ENCODE assay signal across 11 mouse cellular contexts in the genomic region with DNA sequence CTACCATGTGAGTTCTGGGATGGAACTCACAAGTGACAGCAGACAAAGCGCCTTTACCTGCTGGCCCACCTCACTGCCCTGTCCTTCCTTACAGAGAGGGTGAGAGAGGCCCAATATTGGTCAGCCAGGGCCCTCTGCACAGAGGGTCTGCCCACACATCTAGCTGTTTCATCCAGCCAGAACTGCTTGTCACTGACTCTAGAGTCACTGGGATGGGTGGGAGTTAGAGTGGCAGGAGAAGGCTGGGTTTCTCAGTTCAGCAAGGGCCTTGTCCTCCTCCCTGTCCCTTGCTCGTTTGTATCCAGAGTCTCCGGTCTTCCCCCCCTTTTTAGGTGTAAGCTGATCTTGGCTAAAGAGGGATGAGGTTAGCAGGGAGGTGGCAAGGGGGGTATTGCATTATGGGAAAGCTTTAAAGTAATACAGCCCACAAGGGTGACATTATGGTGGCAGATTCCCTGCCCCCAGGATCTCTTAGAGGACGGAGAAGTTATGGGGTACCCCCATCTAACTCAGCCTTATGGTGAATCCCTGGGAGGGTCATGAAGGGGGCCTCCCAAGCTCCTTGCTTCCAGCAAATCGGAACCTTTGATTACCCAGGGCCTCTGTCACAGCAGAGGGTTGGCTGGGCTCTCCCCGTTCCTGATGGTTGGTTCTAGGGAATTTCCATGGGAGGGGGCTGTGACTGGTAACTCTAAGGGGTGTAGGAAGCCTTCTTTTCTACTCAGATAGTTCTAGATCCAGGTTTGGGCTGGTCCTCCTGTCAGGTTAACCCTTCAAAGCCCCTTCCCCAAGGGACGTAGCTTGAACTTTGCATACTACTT. TPM values are rescaled to one million over a fixed set of nuclear protein-coding genes. Genes with fewer than 3 reads are reported as not detected.
DNase-seq lines count a peak whose midpoint lies in the region; ATAC-seq and TF ChIP-seq lines count a peak whose summit lies in the region.
"Had no signal": no experiment of that assay in that cellular context is flagged by ENCODE, and none has a peak within 500 bp of the region (broad histone marks: within the 10 kb centered on the region; RNA-seq: fewer than 3 reads in every experiment).

No protein-coding gene starts in this region.

- no peaks in the 10 kb centered on the region for H3K36me3 ChIP-seq in forebrain, embryonic 13.5 days (ENCODE audit: poor library complexity, severe bottlenecking)
- H3K36me3 ChIP-seq in forebrain, embryonic 16.5 days (ENCODE audit: control insufficient read depth, insufficient read depth), result no peaks in the 10 kb centered on the region
- no peaks in the 10 kb centered on the region for H3K36me3 ChIP-seq in liver, adult 2 months (ENCODE audit: control insufficient read depth, insufficient read depth, low read length)
- H3K36me3 ChIP-seq in hindbrain, embryonic 13.5 days, result no peaks in the 10 kb centered on the region
- peaks cover 2% of the 10 kb centered on the region for H3K36me3 ChIP-seq in midbrain, embryonic 13.5 days

- peaks cover 24% of the 10 kb centered on the region for H3K4me1 ChIP-seq in forebrain, embryonic 13.5 days
- H3K4me1 ChIP-seq in forebrain, embryonic 16.5 days (replicated peaks; ENCODE audit: control insufficient read depth, insufficient read depth, low read length), result peaks cover 12% of the 10 kb centered on the region
- peaks cover 16% of the 10 kb centered on the region for H3K4me1 ChIP-seq in liver, adult 2 months (ENCODE audit: control insufficient read depth, insufficient read depth, low read length)
- H3K4me1 ChIP-seq in hindbrain, embryonic 13.5 days (replicated peaks), result peaks cover 42% of the 10 kb centered on the region
- peaks cover 50% of the 10 kb centered on the region for H3K4me1 ChIP-seq in midbrain, embryonic 13.5 days (replicated peaks)

- 54% methylated on average over 7 of the region's 7 CpGs for WGBS in forebrain, embryonic 13.5 days
- 51% methylated on average over 7 of the region's 7 CpGs for WGBS in forebrain, embryonic 16.5 days
- WGBS in liver, adult 2 months, result 45% methylated on average over 7 of the region's 7 CpGs
- WGBS in hindbrain, embryonic 13.5 days, result 50% methylated on average over 7 of the region's 7 CpGs
- WGBS in midbrain, embryonic 13.5 days, result 46% methylated on average over 7 of the region's 7 CpGs

- no peak for TF ChIP-seq POLR2A in liver, adult 2 months (IDR thresholded peaks at IDR 0.05; ENCODE audit: extremely low read depth, insufficient read depth, low read length)

- no peak for DNase-seq in liver, adult 2 months (ENCODE audit: extremely low read depth, low read depth, low spot score)
- no peak for DNase-seq in liver
- no peak for DNase-seq in B cell, adult 2 months
- no peak for DNase-seq in cerebellum, postnatal 14 days
- DNase-seq: cerebellum, adult 9-11 months; right cerebral cortex, postnatal 25 days had no signal

- no peak overlapping the region for H3K9ac ChIP-seq in forebrain, embryonic 13.5 days
- no peak overlapping the region for H3K9ac ChIP-seq in forebrain, embryonic 16.5 days (replicated peaks; ENCODE audit: low read depth, low read length)
- peak overlapping the region; percentile 98 for H3K9ac ChIP-seq in liver, adult 2 months (ENCODE audit: low read depth, low read length)
- H3K9ac ChIP-seq in hindbrain, embryonic 13.5 days, result no peak overlapping the region
- peak overlapping the region; percentile 73; the same call in 1 of the 2 replicates for H3K9ac ChIP-seq in midbrain, embryonic 13.5 days (replicated peaks)

- no peak for TF ChIP-seq CTCF in liver, adult 2 months (IDR thresholded peaks at IDR 0.05; ENCODE audit: low read depth, low read length)

- H3K27ac ChIP-seq in forebrain, embryonic 13.5 days, result no peak overlapping the region
- H3K27ac ChIP-seq in forebrain, embryonic 16.5 days (ENCODE audit: low read length), result no peak overlapping the region
- H3K27ac ChIP-seq in liver, adult 2 months (replicated peaks; ENCODE audit: insufficient read depth, low read depth, low read length), result peak overlapping the region; percentile 77; the same call in 1 of the 2 replicates
- H3K27ac ChIP-seq in hindbrain, embryonic 13.5 days, result no peak overlapping the region
- H3K27ac ChIP-seq in midbrain, embryonic 13.5 days, result no peak overlapping the region

- H3K4me3 ChIP-seq in forebrain, embryonic 13.5 days, result no peak overlapping the region
- H3K4me3 ChIP-seq in forebrain, embryonic 16.5 days (replicated peaks; ENCODE audit: low read length), result no peak overlapping the region
- no peak overlapping the region for H3K4me3 ChIP-seq in liver, adult 2 months (ENCODE audit: insufficient read depth, low read depth, low read length)
- H3K4me3 ChIP-seq in hindbrain, embryonic 13.5 days, result no peak overlapping the region
- H3K4me3 ChIP-seq in midbrain, embryonic 13.5 days (replicated peaks), result peak overlapping the region; percentile 69
- H3K4me3 ChIP-seq: megakaryocyte, embryonic 14.5 days had no signal

- H3K4me2 ChIP-seq in forebrain, embryonic 13.5 days, result peak overlapping the region; percentile 96; the same call in 1 of the 2 replicates
- H3K4me2 ChIP-seq in forebrain, embryonic 16.5 days (ENCODE audit: low read length), result no peak overlapping the region
- peak overlapping the region; percentile 25; the same call in 1 of the 2 replicates for H3K4me2 ChIP-seq in hindbrain, embryonic 13.5 days
- peak overlapping the region; percentile 98 for H3K4me2 ChIP-seq in midbrain, embryonic 13.5 days (replicated peaks)

- peaks cover 45% of the 10 kb centered on the region for H3K79me2 ChIP-seq in liver, adult 2 months (ENCODE audit: control insufficient read depth, insufficient read depth, low read length)

- peaks cover 55% of the 10 kb centered on the region for H3K27me3 ChIP-seq in forebrain, embryonic 13.5 days
- H3K27me3 ChIP-seq in forebrain, embryonic 16.5 days (replicated peaks; ENCODE audit: control insufficient read depth, insufficient read depth, low read length), result peaks cover 27% of the 10 kb centered on the region
- no peaks in the 10 kb centered on the region for H3K27me3 ChIP-seq in liver, adult 2 months (ENCODE audit: control insufficient read depth, insufficient read depth, low read length)
- H3K27me3 ChIP-seq in hindbrain, embryonic 13.5 days, result peaks cover 60% of the 10 kb centered on the region
- H3K27me3 ChIP-seq in midbrain, embryonic 13.5 days, result peaks cover 46% of the 10 kb centered on the region

- H3K9me3 ChIP-seq in forebrain, embryonic 13.5 days (replicated peaks), result no peaks in the 10 kb centered on the region
- no peaks in the 10 kb centered on the region for H3K9me3 ChIP-seq in forebrain, embryonic 16.5 days (ENCODE audit: control insufficient read depth, low read length)
- H3K9me3 ChIP-seq in hindbrain, embryonic 13.5 days, result no peaks in the 10 kb centered on the region
- no peaks in the 10 kb centered on the region for H3K9me3 ChIP-seq in midbrain, embryonic 13.5 days

- ATAC-seq in forebrain, embryonic 13.5 days, result no peak
- ATAC-seq in forebrain, embryonic 16.5 days, result no peak
- no peak for ATAC-seq in hindbrain, embryonic 13.5 days (ENCODE audit: low FRiP score)
- ATAC-seq in midbrain, embryonic 13.5 days, result no peak

RNA-seq across cellular contexts. Expression of gene Epha2, which starts 2.6 kb away (rescaled TPM):
- 1.0 and 1.3 TPM in 2 replicates for polyA plus RNA-seq in forebrain, embryonic 13.5 days (2015; fragmentation: Nextera tagmentation; extraction: Ambion mirVana)
- 0.92 and 1.5 TPM in 2 replicates for polyA plus RNA-seq in forebrain, embryonic 16.5 days (2015; fragmentation: Nextera tagmentation; extraction: Ambion mirVana)
- total RNA-seq in liver, adult 2 months (2014; rRNA removed), result 7.7 and 9.3 TPM in 2 replicates
- 11.6 and 12.0 TPM in 2 replicates for polyA plus RNA-seq in liver, adult 2 months (2012; rRNA removed)
- 1.5 and 1.8 TPM in 2 replicates for polyA plus RNA-seq in hindbrain, embryonic 13.5 days (2015; fragmentation: Nextera tagmentation; extraction: Ambion mirVana)
- polyA plus RNA-seq in midbrain, embryonic 13.5 days (2015; fragmentation: Nextera tagmentation; extraction: Ambion mirVana), result 3.5 and 4.7 TPM in 2 replicates

Comparison
In these comparisons a context has a peak if more than half of its experiments do, and no peak if none do; other contexts are left out.
1. H3K9ac ChIP-seq: peak in liver, adult 2 months (single experiment) and midbrain, embryonic 13.5 days (single experiment); none in forebrain, embryonic 13.5 days (single experiment), forebrain, embryonic 16.5 days (single experiment) and hindbrain, embryonic 13.5 days (single experiment).